Mouse (Mus musculus) embryo, embryonic 11.5 days (tissue): ENCODE data around the gene St6galnac3.

Experiments
- DNase-seq: peaks from one replicate; pipeline ENCODE4 v3.0.0-alpha.2; 2012; ENCODE audit warnings: low read depth, low spot score

The St6galnac3 gene

GRCm38 (mm10) chr3:153238381-153238780, 486.6 kb downstream of the St6galnac3 start:
- DNase-seq = no peak

GRCm38 (mm10) chr3:153236262-153236661, 488.7 kb downstream of the St6galnac3 start:
- DNase-seq = no peak

- DNase-seq = no peak
These were observed 502.2 kb downstream of the St6galnac3 start for GRCm38 (mm10) chr3:153222611-153223402.

- no peak for DNase-seq
These were observed 505.6 kb downstream of the St6galnac3 start for GRCm38 (mm10) chr3:153219391-153219790.

GRCm38 (mm10) chr3:153208186-153208585, 516.8 kb downstream of the St6galnac3 start:
- DNase-seq = no peak

GRCm38 (mm10) chr3:153204046-153204445, 520.9 kb downstream of the St6galnac3 start:
- DNase-seq = no peak

GRCm38 (mm10) chr3:153201835-153202234, 523.1 kb downstream of the St6galnac3 start:
- DNase-seq = no peak

- DNase-seq = no peak
These were observed 524.2 kb downstream of the St6galnac3 start for GRCm38 (mm10) chr3:153200801-153201200.

GRCm38 (mm10) chr3:153200076-153200475, 524.9 kb downstream of the St6galnac3 start:
- no peak for DNase-seq

GRCm38 (mm10) chr3:153199251-153199650, 525.7 kb downstream of the St6galnac3 start:
- DNase-seq = no peak

GRCm38 (mm10) chr3:153198514-153198913, 526.5 kb downstream of the St6galnac3 start:
- DNase-seq = no peak

GRCm38 (mm10) chr3:153193025-153193424, 531.9 kb downstream of the St6galnac3 start:
- no peak for DNase-seq

GRCm38 (mm10) chr3:153190742-153191141, 534.2 kb downstream of the St6galnac3 start:
- no peak for DNase-seq

- DNase-seq = no peak
These were observed 535.1 kb downstream of the St6galnac3 start for GRCm38 (mm10) chr3:153189685-153190467.

- no peak for DNase-seq
These were observed 536.8 kb downstream of the St6galnac3 start for GRCm38 (mm10) chr3:153188224-153188623.

- no peak for DNase-seq
These were observed 539.9 kb downstream of the St6galnac3 start for GRCm38 (mm10) chr3:153185117-153185516.

- no peak for DNase-seq
These were observed 543.7 kb downstream of the St6galnac3 start for GRCm38 (mm10) chr3:153181242-153181641.

GRCm38 (mm10) chr3:153176749-153177148, 548.2 kb downstream of the St6galnac3 start:
- DNase-seq = no peak

GRCm38 (mm10) chr3:153176325-153176724, 548.6 kb downstream of the St6galnac3 start:
- no peak for DNase-seq

GRCm38 (mm10) chr3:153174336-153175033, 550.5 kb downstream of the St6galnac3 start:
- DNase-seq = no peak

- DNase-seq = no peak
These were observed 551.4 kb downstream of the St6galnac3 start for GRCm38 (mm10) chr3:153173567-153173966.

- no peak for DNase-seq
These were observed 554.8 kb downstream of the St6galnac3 start for GRCm38 (mm10) chr3:153170146-153170545.
